Mouse (Mus musculus) ZHBTc4 (cell line): ENCODE data around the gene Wnt11.

Experiments used
- DNase-seq: peaks from one replicate; pipeline ENCODE4 v3.0.0-alpha.2; 2011; ENCODE audit warnings: low read depth, low spot score

The Wnt11 gene

GRCm38 (mm10) chr7:98828876-98829275 is 6.0 kb upstream of the Wnt11 start:
- peak; percentile 61 for DNase-seq

- DNase-seq: no peak
Measured at GRCm38 (mm10) chr7:98831290-98831689, 3.6 kb upstream of the Wnt11 start.

DNA sequence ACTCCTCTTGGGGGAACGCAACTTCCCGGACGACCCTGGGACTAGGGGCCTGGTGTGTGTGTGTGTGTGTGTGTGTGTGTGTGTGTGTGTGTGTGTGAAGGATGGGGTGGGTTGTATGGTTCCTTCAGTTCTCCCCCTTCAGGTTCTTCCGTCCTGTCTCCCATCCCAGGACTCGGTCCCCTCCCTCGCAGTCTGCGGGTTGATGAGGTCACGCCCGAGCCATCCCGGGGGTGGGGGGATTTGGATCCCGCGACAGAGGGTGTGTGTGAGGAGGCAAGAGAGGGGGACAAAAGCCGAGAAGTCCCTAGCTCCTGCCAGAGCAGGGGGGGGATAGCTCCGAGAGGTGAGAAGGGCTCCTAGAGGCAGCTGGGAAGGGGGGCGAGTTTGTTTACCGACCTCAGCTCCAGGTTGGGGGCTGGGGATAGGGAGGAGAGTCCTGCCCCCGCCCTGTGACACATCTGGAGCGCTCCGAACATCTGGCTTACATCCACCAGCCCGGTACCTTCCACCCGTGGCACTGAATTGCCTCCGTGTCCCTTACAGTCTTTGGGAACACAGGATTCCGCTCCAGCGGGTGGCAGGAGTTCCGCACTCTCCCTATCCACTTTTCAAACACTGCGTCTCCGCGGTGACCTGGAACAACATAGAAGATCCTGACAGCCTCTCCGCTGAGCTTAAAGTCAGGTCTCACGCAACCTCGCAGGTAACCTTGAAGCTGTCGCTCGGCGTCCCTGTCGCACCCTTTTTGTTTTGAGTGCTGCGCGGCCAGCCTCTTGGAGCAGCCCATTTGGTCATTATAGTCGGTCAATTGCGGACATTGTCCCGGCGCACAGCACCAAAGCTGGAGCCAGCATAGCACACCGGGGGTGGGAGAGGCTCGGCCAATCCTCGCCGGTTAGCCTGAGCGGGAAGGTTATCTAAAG is 868 bp downstream of the Wnt11 start:
- peak; percentile 56 for DNase-seq

DNA sequence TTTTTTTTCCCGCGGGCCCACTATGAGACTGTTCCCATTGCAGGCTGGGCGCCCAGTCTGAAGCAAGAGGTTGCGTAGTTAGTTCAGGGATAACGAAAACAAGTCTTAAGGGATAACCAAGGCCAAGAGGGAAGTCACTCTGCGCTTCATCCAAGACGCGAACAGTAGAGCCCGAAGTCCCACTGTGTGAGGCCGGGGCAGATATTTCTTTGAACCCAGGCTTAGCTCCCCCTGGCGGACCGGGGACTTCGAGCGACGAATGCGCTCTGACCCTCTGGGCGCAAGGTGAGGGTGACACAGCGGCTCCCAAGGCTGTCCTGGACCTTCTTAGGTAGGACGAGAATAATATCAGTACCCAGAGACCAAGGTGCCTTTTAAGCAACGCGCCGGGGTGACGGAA is 1.7 kb downstream of the Wnt11 start:
- peak; percentile 89 for DNase-seq

DNA sequence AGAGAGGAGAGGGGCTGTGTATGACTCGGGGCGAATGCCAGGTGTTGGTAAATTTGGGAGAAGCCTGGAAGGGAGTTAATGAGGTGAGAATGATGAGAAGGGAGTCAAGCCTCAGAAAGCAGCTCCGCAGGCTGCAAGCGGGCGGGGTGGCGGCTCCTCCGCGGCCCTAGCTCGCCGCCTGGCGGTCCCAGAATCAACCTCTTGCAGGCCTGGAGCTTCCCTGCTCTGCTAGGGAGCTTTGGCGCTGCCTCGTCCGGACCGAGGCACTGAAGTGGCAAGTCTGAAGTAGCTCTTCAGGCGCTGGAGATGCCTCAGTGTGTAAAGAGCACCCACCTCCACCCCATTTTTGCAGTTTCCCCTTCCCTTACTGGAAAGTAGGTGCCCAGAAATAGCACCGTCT is 3.0 kb downstream of the Wnt11 start:
- peak; percentile 91 for DNase-seq

DNA sequence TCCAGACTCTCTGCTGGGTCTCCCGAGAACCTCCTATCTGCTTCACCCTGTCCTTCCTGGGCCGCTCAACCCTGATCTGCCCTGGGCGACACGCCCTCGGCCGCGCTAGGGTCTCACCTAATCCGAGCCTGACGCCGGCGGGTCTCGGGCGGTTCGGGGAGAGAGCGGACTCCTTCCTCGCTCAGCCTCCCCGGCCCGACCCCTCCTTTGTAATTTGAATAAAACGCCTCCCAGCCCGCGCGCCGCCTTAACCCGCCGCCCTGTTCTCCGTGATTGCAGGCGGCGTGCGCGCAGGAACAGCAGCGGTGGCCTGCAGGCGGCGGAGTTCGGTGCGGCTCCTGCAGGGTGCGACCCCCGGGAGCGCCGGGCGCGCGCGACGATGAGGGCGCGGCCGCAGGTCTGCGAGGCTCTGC is 3.8 kb downstream of the Wnt11 start:
- DNase-seq: peak; percentile 89

DNA sequence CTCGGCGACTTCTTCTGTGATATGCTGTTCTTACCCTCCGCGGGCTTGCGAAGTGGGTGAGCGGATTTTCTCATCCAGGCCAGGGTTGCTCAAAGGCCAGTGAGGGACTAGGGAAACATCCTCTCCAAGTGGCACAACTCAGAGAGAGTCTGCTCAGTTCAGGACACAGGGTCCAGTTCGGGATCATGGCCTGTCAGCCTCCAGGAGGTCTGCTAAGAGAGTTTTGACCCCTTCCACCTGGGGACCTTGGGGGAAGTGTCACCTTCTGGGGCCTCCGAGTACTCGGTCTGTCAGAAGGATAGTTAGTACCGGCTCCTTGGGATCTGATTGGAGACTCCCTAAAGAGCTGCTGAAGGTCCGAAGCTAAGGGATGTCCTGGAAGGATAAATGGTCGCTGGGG is 4.4 kb downstream of the Wnt11 start:
- no peak for DNase-seq

- DNase-seq: peak; percentile 22
Measured at GRCm38 (mm10) chr7:98840771-98841170, 5.9 kb downstream of the Wnt11 start.

GRCm38 (mm10) chr7:98841802-98842201 is 6.9 kb downstream of the Wnt11 start:
- peak; percentile 71 for DNase-seq

GRCm38 (mm10) chr7:98842997-98843396 is 8.1 kb downstream of the Wnt11 start:
- DNase-seq: no peak

DNA sequence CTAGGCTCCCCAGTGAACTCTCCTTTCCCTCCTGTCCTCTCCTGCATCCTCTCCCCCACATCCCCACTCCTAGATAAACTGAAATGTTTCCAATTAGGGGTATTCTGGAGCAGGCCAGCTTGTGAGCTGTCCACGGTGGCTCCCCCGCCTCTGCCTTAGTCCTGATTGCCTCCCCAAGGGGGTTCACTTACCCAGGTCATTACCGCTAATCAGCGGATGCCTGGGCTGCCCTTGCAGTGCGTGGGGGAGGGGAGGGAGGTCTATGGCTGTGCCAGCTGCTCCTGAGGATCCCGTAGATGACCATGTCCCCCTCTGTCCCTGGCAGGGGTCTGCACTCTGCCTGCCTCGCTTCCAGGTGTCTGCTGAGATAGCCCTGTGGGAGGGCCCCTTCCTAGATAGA is 8.7 kb downstream of the Wnt11 start:
- no peak for DNase-seq

- no peak for DNase-seq
Measured at GRCm38 (mm10) chr7:98848899-98849640, 14.2 kb downstream of the Wnt11 start.

DNA sequence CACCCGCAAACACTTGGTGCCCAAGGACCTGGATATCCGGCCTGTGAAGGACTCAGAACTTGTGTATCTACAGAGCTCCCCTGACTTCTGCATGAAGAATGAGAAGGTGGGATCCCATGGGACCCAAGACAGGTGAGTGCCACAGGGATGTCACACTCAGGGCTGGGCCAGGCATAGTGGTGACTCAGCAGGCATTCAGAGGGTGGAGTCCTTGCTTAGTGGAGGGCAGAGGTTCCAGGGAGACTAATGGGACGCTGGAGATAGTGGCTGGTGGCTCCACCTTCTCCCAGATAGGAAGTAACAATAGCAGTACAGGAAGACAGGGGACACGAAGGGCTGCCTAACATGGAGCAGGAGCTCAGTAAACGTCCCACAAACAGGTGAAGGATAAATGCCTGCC is 15.5 kb downstream of the Wnt11 start:
- no peak for DNase-seq

- DNase-seq: no peak
Measured at GRCm38 (mm10) chr7:98851220-98851619, 16.3 kb downstream of the Wnt11 start.

GRCm38 (mm10) chr7:98852950-98853650 is 18.2 kb downstream of the Wnt11 start:
- no peak for DNase-seq

- DNase-seq: no peak
Measured at GRCm38 (mm10) chr7:98853806-98854205, 18.9 kb downstream of the Wnt11 start.

DNA sequence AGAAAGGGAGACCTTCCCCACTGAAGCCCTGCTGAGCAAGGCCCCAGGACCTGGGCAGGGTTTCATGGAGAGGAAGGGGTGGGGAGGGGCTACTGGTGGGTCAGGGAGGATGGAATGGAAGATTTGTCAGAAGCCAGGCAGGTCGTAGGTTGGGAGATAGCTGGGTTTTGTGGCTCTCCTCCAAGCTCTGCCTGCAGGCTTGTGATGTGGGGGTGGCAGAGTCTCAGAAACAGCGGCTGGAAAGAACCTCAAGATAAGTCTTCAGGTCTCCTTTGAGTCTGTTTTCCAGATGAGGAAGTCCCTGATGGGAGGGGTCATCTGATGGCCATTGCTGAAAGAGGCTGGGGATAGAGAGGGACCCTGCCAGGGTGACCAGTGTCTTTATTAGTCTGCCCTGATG is 20.5 kb downstream of the Wnt11 start:
- no peak for DNase-seq

GRCm38 (mm10) chr7:98856128-98856527 is 21.2 kb downstream of the Wnt11 start:
- DNase-seq: no peak

DNA sequence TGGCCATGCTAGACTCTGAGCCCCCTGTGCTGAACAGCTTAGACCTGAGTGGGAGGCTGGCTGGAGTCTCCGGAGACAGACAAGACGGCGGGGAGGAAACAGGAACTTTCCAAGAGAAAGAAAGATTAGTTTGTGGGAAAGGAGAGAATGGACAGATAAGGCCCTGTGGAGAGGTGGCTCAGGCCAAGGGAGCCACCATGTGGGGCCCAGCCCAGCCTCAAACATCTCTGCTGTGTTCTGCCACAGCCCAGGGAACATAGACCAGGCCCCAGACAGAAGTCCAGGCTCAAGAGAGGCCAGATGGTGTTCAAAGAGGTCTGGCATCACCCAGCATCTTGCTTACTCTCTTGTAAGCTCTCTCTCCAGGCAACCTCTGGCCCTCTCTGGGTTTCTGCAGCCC is 22.2 kb downstream of the Wnt11 start:
- DNase-seq: no peak

DNA sequence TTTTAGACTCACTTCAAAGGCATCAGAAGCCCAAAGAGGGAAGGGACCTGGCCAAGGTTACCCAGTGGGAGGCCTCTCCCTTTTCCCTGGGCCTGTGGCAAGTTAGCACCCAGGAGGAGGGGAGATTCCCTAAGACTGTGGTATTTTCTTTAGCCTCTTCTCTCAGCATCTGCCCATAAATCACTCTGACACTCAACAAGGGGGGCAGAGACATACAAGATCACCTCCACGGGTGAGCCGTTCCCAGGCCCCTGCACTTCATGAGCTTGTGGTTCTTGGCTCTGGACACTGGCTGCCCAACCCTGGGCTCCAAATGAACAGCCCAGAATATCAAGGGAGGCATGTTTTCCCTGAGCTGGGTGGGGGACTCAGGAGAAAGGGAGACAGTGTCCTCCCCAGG is 26.1 kb downstream of the Wnt11 start:
- DNase-seq: no peak

GRCm38 (mm10) chr7:98862994-98863393 is 28.1 kb downstream of the Wnt11 start:
- DNase-seq: no peak
